Mouse (Mus musculus): ENCODE results near the gene Tmppe.
A peak's percentile ranks its signal among the peaks of the same experiment; 100 is the strongest.
"Not testable (repeated sequence)": the region's sequence is repeated elsewhere in the genome, so short reads cannot be mapped to it uniquely, and the experiment has no call there.

Tmppe gene

DNA sequence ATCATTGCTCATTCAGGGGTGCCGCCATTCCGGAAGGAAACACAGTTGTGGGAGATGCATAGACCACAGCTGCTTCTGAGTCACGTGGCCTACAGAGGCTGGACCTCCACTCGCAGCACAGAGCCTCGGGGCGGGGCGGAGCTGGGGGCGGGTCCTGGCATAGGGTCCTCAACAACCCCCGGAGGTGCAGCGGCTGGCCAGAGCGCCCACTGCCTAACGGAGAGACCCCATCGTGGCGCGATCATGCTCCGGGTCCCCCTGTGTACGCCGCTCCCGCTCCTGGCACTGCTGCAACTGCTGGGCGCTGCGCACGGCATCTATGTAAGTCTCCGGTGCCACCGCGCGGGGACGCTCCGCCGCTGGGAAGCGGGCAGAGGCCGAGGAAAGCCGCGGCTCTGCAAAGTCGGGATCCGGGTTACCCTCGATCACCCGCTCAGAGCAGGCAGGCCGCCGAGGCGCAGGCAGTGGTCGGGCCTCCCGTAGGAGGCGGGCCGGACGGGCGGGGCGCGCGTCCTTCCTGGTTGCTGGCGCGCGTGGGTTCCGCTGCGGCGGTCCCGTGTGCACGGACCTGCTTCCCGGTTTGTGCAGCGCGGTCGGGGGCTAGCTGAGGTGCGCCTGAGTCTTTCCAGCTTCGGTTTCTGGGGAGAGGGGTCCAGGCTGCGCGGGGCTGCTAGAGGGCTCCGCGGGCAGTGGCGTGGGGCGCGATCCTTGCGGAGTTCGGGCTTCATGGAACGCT, at the start of gene Tmppe, which contains the start of gene Glb1:
Gene Tmppe (plus strand): TSS at position 157 of the 736 bp plus-strand sequence.
Gene Glb1 (plus strand): TSS at position 128 of the 736 bp plus-strand sequence.
- peak; percentile 89 for DNase-seq (ENCODE audit: low spot score)

DNA sequence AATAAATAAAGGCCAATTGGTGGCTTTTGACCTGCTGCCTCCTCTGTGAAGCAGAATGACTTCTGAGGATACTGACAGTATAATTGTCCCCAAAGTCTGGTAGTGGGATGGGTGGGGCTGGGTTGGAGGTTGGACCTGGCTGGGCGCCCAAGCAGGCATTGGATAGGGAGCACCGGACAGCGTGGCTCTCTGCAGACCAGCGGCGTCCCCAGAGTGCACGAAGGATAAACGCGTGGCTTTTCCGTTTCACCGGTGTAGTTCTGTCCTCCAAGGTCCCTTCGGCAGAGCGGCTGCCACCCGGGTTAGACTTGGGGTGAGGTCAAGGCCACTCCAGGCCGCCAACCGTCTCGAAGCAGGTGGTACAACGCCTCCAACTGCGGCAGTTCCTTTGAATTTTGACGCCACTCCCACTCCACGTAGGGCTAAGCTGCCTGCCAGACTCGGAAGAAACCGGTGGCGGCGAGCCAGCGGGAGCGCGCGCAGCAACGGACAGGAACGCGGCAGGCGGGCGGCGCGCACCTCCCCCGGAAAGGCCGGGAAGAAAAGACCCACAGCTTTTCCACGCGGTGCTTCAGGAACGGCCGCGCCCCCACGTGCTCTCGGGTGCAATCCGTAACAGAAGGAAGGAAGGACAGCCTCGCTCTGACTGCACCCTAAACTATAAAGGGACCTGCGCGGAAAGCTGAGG, 33.0 kb upstream of the Tmppe start:
- peak; percentile 72 for DNase-seq (ENCODE audit: low spot score)

DNA sequence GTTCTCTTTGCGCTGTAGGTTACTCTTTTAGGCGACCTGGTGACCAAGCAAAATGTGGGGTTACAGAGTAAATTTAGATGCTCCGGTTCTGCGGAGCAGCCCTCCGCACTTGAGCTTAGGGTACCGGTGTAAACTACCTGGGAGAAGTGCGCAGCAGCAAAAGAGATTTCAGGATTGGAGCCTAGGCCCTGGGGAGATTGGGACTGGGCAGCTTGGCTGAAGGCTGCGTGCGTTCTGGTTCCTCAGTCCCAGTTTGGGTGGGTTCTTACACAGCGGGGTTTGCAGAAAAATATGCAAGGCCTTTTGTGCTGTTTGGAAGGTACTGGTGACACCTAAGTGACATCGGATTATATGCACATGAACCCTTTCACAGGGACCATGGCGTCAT, 32.4 kb upstream of the Tmppe start:
- no peak for DNase-seq (ENCODE audit: low spot score)

DNA sequence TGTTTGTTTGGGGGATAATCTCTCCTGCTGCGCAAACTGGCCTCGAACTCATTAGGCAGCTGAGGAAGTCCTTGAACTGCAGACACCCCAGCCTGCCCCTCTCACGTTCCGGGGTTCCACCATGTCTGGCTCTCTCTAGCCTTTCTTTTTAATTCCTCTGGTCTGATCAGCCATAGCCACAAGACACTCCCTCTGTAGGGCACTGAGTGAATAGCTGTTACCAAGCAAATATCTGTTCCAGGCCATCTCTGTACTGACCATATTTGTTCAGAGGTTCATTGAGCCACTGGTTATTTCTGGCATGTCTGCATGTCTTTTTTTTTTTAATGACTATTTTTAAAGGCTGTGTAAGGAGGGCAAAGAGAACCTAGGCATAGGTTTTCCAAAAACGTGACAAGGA, 31.5 kb upstream of the Tmppe start:
- peak; percentile 27 for DNase-seq (ENCODE audit: low spot score)

DNA sequence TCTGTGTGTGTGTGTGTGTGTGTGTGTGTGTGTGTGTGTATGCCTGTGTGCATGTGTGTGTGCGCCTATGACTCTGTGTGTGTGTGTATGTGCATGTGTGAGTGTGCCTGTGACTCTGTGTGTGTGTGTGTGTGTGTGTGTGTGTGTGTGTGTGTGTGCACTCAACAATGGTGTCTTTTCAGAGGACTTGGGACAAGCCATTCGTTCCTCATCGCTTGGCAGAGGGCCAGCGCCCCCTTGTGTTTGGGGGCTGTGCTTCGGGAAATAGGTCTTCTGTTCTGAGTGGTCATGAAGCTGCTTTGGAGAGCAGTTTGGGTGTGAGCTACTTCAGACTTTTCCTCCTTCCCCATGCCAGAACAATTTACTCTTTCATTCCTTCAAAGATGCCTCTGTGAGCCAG, 29.2 kb upstream of the Tmppe start:
- DNase-seq (ENCODE audit: low spot score) = peak; percentile 38

DNA sequence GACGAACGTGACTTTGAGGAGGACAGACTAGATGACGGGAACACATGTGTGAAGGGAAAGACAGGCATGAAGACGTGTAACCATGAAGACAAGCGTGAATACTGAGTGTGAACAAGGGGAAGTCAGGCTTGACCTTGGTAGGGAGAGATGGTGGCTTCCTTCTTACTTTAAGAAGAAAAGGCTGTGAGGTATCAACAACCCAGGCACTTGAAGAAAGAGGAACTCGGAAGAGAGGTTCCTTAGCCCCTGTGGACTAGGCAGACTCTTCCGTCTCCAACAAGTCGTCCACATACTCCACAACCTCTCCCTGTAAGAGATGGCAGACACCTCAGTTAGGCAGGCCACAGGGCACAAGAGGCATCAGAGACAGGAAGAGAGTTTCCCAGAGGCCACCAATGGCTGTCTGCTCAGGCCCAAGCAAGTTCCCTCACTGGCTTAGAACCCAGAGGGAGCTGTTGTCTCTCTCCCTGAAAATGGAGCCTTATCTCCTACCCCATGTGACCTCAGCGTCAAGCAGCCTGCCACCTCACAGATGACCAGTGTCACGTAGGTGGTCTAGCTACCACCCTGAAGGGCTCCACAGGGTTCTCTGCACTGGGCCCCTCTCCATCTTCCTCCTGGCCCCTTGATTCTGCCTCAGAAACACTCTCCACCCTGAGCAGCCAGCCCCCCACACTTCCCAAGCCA, 25.5 kb upstream of the Tmppe start:
- DNase-seq (ENCODE audit: low spot score) = no peak

DNA sequence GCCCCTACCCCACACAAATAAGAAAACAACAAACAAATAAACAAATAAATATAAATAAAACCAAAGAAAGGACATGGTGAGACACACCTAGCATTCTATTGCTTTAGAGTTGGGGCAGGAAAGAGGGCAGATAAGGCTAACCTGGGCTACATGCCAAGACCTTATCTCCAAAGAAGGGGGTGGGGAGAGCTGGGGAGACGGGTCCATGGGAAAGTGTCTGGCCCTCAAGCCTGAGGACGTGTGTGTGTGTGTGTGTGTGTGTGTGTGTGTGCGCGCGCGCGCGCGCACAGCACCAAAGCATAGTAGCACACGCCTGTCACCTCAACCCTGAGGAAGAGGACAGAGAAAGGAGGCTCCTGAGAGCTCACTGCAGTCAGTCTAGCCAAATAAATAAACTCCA, 23.7 kb upstream of the Tmppe start:
- no peak for DNase-seq (ENCODE audit: low spot score)

DNA sequence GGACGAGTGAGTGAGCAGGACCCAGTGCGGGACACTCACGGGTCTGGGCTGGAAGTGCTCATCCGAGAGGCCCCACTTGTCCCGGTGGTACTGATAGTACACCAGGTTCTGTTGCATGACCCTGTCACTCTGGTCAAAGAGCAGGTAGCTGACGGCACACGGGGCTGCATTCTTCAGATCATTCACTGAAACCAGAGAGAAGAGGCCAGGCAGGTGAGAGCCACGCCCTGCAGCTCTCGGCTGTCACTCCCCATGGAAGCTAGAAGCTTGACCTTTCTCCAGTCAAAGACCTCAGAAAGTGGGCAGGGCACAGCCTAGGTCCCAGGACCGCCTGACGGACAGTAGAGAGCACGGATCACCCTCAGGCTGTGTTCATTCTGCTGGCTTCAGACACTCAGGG, 21.0 kb upstream of the Tmppe start:
- no peak for DNase-seq (ENCODE audit: low spot score)

DNA sequence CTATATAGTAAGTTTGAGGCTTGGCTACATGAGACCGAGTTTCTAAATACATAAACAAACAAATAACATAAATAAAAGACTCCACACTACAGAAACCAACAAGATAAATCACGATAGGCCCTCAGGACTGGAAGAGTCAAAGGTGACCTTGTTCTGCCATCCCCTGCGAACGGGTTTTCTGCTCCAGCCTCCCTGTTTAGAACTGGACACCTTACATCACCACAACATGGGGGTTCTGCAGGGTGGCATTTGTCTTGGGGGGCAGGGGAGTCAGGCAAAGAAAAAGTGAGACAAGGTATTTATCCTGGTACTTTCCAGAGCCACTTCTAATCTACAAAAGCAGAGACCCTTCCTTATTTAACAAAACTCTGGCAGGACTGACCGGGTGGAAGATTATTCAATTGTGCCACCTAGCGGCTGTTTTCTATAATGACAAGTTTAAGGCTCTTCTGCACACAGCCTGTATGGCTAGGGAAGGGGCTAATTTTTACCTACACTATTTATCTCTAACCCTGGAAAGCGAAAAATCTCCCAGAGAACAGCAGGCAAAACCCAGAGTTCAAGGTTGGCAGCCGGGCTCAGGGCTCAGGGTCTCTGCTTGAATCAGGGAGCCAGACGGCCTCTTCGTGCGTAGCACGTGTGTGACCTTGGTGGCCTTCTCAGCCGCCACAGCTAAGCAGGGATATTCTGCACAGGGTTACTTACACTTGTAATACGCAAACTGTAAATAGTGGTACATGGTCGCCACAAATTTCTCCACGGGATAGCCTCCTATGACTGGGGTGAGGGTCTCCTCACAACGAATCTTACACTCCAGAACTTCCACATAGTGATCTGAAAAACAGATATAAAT, 19.8 kb upstream of the Tmppe start:
- peak; percentile 90 for DNase-seq (ENCODE audit: low spot score)

DNA sequence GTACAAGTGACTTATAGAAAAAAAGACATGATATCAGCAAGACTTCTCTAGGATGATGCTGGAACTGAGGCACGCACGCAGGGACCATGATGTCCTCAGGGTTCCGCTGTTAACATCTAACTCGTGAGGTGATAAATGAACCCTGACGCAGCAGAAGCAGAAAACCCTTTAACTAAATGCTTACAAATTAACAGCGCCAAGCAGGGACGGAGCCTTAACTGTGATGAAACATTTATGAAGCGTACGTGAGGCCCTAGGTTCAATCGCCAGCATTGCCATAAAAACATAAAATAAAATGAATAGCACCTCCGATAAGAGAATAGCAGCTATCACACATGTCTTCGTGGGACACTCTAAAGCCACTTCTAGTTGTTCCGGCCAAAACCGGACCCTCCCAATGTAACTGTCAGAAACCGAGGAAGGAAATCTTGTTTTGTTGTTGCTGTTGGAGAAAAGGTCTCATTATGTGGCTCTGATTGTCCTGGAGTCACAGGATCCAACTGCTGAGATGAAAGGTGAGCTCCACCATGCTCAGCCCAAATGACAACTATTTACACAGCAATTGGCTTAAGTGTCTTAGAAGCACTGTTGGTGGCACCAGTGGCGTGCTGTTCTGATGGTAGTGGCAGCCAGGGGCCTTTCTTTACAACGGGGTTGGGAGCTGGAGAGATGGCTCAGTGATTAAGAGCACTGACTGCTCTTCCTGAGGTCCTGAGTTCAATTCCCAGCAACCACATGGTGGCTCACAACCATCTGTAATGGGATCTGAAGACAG, 17.8 kb upstream of the Tmppe start:
- DNase-seq (ENCODE audit: low spot score) = no peak

DNA sequence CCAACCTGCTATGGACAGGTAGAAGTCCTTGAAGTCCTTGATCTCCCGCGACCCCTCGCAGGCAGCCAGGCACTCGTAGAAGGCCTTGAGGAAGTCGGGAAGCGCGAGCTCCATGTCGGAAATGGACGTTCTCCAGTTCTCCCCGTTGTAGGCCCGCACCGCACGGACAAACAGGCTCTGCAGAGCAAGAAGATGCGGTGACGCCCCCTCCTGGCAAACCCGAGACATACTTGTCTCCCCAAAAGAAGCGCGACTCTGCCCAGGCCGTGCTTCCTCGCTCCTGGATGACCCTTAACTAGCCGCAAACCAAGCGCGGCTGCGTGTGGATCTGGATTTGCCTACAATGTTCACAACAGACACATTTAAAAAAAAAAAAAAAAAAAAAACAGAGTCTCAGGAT, 16.2 kb upstream of the Tmppe start:
- no peak for DNase-seq (ENCODE audit: low spot score)

DNA sequence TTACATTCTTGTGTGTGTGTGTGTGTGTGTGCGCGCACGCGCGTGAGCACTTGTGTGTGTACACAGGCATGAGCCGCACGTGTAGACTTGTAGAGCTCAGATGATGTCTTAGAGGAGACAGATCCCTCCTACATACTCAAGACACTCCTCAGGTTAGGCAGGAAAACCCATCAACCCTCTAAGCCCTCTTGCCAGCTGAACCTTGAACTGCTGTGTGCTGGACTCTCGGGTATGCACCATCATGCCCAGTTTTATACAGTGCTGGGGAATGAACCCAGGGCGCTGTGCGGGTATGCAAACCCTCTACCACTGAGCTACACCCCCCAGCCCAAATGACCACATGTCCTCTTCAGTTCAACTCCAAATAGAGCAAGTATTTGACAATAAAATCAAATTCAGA, 15.7 kb upstream of the Tmppe start:
- DNase-seq (ENCODE audit: low spot score) = no peak

DNA sequence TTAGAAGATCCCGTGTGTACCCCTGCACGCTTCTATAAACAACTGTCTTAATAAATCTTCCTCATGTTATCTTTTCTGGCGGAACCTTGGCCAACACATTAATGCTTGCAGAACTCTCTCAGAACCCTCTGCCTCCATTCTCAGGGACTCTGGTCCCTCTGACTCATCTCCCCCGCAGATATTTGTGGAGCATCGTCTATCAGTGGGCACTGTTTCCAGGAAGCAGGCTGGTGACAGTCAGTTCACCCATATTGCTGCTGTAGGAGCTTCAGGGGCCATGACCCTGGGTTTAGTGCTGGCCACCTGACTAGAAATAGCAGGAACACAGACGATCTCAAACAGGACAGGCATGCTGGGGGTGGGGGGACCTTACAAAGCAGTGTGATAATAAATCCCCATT, 13.8 kb upstream of the Tmppe start:
- no peak for DNase-seq (ENCODE audit: low spot score)

DNA sequence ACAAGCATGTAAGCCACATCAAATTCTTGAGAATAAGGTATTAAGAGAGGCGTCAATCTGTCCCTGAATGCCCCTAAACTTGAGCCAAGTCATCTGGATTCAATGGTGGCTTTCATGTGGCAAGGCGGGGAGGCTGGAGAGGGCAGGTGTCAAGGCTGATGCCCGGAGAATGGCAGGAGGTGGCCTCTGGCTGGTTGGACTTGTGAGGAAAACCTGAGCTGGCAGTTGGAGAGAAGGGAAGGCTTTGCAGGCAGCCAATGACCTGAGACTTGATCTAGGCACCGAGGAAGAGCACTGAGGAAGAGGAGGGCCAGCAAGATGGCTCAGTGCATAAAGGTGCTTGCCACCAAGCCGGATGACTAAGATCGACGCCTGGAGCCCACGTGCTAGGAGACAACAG, 12.6 kb upstream of the Tmppe start:
- no peak for DNase-seq (ENCODE audit: low spot score)

DNA sequence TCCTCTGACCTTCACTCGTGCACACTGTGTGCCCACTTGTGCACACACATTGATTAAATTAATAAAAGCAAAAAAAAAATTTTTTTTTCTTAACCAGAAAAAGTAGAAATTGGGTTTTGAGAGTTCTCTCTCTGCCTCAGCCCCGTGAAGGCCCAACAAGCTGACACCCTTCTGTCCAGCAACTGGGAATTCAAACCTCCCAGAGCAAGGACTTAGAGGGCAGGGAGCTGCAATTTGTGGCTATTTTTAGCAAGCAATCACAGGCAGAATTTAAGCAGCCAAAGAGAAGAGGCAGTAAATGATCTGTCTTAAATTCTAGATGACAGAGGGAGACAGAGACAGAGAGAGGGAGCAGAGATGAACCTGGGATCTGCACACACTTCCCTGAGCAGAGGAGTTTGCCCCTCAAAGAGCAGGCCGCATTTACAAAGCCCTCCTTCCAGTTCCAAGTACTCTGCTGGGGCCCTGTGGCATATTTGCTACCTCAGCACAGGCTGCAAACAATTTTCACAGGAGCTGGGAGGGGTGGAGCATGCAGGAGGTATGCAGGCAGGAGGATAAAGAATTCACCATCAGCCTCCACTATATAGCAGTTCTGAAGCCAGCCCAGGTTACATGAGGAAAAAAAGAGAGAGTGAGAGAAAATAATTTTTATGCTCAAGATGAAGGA, 12.1 kb upstream of the Tmppe start:
- DNase-seq (ENCODE audit: low spot score) = no peak

DNA sequence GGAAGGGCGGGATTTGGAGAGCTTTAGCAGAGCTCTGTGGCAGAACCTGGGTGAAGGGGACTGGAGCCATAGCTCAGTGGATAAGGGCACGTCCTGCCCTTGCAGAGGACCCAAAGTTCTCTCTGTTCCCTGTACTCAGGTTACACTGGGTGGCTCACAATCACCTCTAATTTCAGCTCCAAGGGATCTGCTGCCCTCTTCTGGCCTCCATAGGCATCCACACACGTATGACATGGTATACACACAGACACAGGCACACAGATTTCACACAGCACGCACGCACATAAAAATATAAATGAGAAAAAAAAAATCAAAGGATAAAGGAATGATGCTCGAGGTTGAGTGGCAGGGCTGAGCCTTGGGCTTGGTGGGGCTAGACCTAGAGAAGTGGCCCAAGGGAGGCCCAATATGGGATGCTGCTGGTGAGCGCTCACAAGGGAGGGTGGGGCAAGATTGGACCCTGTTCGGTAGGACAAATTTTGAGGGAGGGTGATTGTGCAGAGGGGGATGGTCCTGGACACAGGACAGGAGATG, 11.5 kb upstream of the Tmppe start:
- DNase-seq (ENCODE audit: low spot score) = peak; percentile 38

DNA sequence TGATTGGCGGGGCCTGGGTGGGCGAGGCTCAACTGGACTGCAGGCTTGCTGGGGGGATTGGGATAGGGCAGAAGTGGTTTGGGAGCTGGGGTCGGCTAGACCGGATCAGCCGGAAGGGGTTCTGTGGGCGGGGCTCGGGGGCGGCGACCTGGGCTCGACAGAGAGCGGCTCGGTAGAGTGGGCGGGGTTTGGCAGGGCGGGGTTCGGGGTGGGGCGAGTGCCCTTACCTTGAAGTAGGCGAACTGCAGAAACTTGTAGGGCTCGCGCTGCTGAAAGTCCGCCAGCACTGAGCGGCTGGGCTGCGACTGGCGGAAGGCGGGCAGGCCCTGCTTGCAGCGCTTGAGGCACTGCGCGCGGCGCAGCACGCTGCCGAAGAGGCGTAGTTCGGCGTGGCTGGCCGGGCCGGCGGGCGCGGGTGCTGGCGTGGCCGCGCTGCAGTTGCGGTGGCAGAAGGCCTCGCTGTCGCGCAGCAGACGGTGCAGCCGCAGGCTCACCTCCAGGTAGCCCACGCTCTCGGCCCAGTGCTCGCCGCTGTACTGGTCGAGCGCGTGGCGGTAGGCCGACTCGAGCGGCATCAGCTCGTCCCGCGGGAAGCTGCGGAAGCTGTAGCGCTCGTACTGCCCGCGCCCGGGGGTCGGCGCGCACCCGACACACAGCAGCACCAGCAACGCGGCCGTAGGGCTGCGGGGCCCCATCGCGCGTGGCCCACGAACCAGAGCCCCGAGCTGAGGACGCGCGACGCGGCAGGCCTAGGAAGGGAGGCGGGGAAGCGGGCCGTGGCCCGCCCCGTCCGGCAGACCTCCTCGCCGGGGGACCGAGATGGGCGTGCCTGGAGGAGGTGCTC, 10.8 kb upstream of the Tmppe start, which contains the start of gene Crtap:
Gene Crtap (minus strand): TSS at position 771 of the 844 bp plus-strand sequence.
- peak; percentile 64 for DNase-seq (ENCODE audit: low spot score)

DNA sequence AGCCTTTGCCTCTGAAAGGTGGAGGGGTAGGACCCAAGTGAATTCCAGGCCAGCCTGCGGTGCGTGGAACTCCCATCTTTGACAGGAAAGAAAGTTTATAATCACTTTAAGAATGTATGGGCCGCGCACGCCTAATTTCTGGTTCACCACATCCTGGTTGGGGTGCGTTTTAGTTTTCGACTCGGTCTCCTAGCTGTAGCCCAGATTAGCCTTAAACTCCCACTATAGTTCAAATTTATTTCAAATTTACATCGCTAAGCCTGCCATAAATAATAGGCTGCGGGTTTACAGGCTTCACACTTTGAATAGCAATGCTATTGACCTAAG, 10.2 kb upstream of the Tmppe start:
- no peak for DNase-seq (ENCODE audit: low spot score)

DNA sequence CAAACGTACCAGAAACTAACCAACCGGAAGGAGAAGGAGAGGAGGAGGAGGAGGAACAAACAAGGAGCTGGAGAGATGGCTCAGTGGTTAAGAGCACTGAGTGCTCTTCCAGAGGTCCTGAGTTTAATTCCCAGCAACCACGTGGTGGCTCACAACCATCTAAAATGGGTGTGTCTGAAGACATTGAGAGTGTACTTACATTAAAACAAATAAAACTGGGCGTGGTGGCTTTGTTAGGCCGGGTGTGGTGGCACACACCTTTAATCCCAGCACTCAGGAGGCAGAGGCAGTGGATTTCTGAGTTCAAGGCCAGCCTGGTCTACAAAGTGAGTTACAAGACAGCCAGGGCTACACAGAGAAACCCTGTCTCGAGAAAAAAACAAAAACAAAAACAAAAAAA, 6.8 kb upstream of the Tmppe start:
- DNase-seq (ENCODE audit: low spot score) = not testable (repeated sequence)

DNA sequence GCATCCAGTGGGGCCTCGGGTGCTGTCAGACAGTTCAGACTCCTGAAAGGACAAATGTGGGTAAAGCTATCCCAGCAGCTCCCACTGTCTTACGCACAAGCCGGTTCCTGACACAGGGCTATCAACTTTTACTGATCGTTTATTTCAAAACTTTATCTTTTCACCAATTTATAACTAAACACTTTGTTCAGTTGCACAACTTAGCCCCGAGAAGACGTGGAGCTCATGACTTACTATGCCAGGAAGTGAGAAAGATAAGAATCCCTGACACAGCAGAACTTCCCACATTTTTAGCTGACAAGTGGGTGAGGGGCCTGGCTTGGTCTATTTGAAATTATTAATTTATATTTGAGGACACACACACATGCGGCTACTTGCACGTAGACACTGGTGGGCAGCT, 6.2 kb upstream of the Tmppe start:
- no peak for DNase-seq (ENCODE audit: low spot score)

All from retina, embryonic 14.5 days (tissue).